Mouse (Mus musculus) adrenal gland, postnatal 10 days (tissue): ENCODE data around the gene Casq2. TPM values are rescaled to one million over a fixed set of nuclear protein-coding genes. Genes with fewer than 3 reads are reported as not detected.

Experiments used
- DNase-seq: peaks from one replicate; pipeline ENCODE4 v3.0.0; 2021; ENCODE audit warnings: mixed read lengths
- total RNA-seq, 2 experiments: library from RNA; stranded (reverse); gene quantifications; 2 replicates each; pipeline ENCODE4 v1.2.3; 2021

Gene Casq2
- total RNA-seq, 2 experiments from 2014 or later = 6.8 to 49.9 TPM

DNA sequence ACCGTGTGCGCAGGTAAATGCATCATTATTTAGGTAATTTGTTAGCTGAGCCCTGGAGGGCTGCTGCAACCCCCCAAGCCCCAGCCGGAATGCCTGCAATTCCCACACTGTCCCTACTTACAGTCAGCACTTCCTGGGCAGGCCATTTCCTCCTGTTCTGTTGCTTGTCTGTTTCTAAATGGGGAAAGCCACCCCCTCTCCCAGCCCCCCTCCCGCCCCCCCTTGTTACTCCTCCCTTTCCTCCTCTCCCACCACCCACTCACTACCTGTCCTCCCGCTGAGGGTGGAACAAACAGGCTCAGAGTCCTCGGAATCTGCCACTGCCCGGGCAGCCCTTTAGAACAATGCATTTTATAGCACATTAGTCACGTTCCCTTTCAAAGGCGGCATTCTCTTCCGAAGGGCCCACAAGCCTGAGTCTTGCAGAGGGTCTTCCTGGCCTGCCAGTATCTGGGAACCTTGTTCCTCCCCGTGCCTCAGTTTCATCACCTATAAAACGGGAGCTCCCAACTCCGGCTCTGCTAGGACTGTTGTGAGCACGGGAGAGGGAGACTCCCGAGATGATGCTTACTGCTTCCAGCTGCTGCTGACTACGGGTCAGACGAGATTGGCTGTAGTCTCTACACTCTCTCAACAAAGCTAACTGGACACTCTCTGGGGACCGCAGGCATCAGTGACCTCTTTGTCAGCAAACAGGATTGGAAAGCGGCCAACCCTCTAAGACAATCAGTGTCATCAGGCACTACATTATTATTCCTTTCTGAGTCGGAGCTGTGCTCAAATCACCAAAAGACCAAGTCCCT, 107.5 kb downstream of the Casq2 start:
- peak; percentile 39 for DNase-seq

- DNase-seq = no peak
These were observed 108.3 kb downstream of the Casq2 start for GRCm38 (mm10) chr3:102194291-102195051.

- no peak for DNase-seq
These were observed 109.5 kb downstream of the Casq2 start for GRCm38 (mm10) chr3:102195762-102196161.

Other genes with a start within 250 kb of the Casq2 start
- gene Mab21l3, start 237.5 kb upstream of the Casq2 start, total RNA-seq = under 1 TPM; 0.24 to 0.48 TPM
- gene Slc22a15, start 162.0 kb upstream of the Casq2 start, total RNA-seq = 1 to 10 TPM; 6.4 to 7.6 TPM
- under 1 TPM in 1 of 2 experiments, not detected in 1; 0.09 TPM for gene Nhlh2, start 76.3 kb upstream of the Casq2 start, total RNA-seq
- gene Vangl1, start 118.3 kb downstream of the Casq2 start, total RNA-seq = 10 to 100 TPM; 26.9 to 27.9 TPM